Mouse (Mus musculus) heart, embryonic 16.5 days (tissue): ENCODE data around the gene Slc9a9. TPM values are rescaled to one million over a fixed set of nuclear protein-coding genes. Genes with fewer than 3 reads are reported as not detected.

ENCODE experiments used
- ATAC-seq: fragments of 200-750 bp; cut with Nextera tagmentation; replicated peaks from 2 replicates; pipeline ENCODE4 v1.8.0; 2017; ENCODE audit warnings: moderate number of reproducible peaks; ENCODE audit not compliant: insufficient read depth, low FRiP score; ENCODE audit errors: extremely low read depth
- H3K27ac ChIP-seq: fragments of 300-500 bp; sonication (generic); 2 replicates; pipeline ENCODE4 v1.5.1; 2014; ENCODE audit warnings: mild to moderate bottlenecking, low read length, control low read depth, moderate library complexity
- H3K27me3 ChIP-seq: fragments of 300-500 bp; sonication (generic); 2 replicates; pipeline ENCODE4 v1.6.1; 2014; ENCODE audit warnings: low read length, mixed read lengths; ENCODE audit not compliant: control insufficient read depth, insufficient read depth
- H3K36me3 ChIP-seq: fragments of 300-500 bp; sonication (generic); 2 replicates; pipeline ENCODE4 v1.6.1; 2014; ENCODE audit not compliant: control insufficient read depth, insufficient read depth
- H3K4me1 ChIP-seq: fragments of 300-500 bp; sonication (generic); 2 replicates; pipeline ENCODE4 v1.6.1; 2014; ENCODE audit warnings: low read length, mixed read lengths; ENCODE audit not compliant: control insufficient read depth, insufficient read depth
- H3K4me2 ChIP-seq: fragments of 300-500 bp; sonication (generic); 2 replicates; pipeline ENCODE4 v1.6.1; 2014; ENCODE audit warnings: low read depth, mild to moderate bottlenecking, control low read depth, low read length
- H3K4me3 ChIP-seq: fragments of 300-500 bp; sonication (generic); 2 replicates; pipeline ENCODE4 v1.5.1; 2014; ENCODE audit warnings: mild to moderate bottlenecking, control low read depth, low read length
- H3K9ac ChIP-seq: fragments of 300-500 bp; sonication (generic); 2 replicates; pipeline ENCODE4 v1.6.1; 2014; ENCODE audit warnings: low read length, control low read depth
- H3K9me3 ChIP-seq: fragments of 300-500 bp; sonication (generic); replicated peaks from 2 replicates; pipeline ENCODE4 v1.6.1; 2016; ENCODE audit warnings: low read length; ENCODE audit not compliant: control insufficient read depth
- WGBS: fragments of 180-500 bp; shearing (Covaris S2); extraction: QIAGEN DNeasy Blood & Tissue Kit; methylation state at CpG from one replicate; pipeline ENCODE4 v1.1.7; 2014; 5-methylcytosine and 5-hydroxymethylcytosine counted together
- polyA plus RNA-seq: library from polyadenylated mRNA; unstranded; fragments of >200 nt; fragmentation: Nextera tagmentation; extraction: Ambion mirVana; gene quantifications from 2 replicates; pipeline ENCODE4 v1.2.1, GENCODE M21; 2015

Slc9a9 gene
- polyA plus RNA-seq, 1 experiment from 2014 or later = 6.3 TPM

DNA sequence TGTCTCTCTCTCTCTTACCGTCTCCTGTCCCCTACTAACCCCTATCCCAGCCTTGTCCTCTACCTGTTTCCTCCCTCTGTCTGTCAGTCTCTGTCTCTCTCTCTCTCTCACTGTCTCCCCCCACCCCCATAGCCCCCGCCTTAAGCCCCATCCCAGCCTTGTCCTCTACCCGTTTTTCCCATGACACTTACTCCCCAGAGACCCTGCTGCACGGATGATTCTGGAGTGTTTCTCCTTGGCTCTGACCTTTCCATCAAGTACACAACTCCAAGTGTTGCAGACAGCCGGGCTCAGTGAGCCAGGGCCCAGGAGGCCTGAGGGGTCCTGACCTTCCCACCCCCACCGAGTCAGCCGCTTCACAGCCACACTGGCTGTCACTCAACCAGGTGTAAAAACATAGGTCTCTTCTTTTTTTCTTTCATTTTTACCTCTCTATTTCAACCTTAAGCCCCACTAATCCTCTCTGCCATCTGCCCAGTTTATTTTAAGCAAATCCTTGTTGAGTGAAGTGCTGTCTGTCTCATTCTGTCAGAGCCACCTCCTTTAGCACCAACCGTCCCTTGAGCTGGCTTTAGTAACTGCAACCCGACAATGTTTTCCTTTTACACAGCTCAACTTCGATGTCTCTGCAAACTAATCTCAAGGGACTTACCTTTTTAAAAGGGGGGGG, 32.4 kb downstream of the Slc9a9 start:
- peak overlapping the region; percentile 28; the same call in 1 of the 2 replicates for H3K4me2 ChIP-seq
- H3K9ac ChIP-seq = no peak overlapping the region
- H3K36me3 ChIP-seq = no peaks in the 10 kb centered on the region
- H3K4me1 ChIP-seq = peaks cover 13% of the 10 kb centered on the region
- H3K4me3 ChIP-seq = no peak overlapping the region
- peak overlapping the region; percentile 74 for H3K27ac ChIP-seq
- H3K9me3 ChIP-seq = no peaks in the 10 kb centered on the region
- 28% methylated on average over 10 of the region's 10 CpGs for WGBS
- ATAC-seq = peak; percentile 59; the same call in 1 of the 2 replicates
- H3K27me3 ChIP-seq = no peaks in the 10 kb centered on the region

DNA sequence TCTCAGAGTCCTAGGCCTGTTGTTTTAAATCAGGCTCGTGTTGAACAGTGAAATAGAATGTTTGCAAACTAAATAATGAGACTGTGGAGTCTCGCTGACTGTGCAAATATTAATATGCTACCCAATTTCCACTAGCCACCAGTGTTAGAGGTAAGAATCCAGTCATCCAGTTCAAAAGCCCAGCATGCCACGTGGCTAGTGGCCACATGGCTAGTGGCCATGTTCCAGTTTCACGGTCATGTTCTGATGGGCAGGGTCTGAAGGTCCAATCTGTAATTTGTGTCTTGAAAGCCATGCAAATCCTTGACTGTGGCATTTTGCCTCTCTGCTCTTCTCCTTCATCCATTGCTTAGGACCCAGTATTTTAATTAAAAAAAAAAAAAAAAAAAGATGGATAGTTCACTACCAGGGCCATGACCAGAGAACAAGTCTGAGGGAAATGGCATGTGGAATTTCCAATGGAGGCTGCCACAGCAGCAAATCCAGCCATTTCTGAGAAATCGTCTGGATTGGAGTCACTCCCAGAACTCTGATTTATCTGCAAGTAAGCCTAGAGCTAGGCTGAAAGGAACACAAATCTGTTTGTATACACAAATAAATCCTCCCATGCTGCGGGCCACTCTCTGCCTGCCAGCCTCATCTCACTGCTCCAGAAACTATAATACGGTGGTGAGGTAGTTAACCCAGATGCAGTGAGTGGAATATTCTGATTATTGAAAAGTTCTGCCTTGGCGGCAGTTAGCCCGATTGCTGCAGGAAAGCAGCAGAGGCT, 35.5 kb downstream of the Slc9a9 start:
- H3K9ac ChIP-seq = no peak overlapping the region
- no peak overlapping the region for H3K27ac ChIP-seq
- no peaks in the 10 kb centered on the region for H3K36me3 ChIP-seq
- H3K4me1 ChIP-seq = peaks cover 13% of the 10 kb centered on the region
- H3K4me3 ChIP-seq = no peak overlapping the region
- WGBS = 86% methylated on average over 9 of the region's 9 CpGs
- H3K4me2 ChIP-seq = no peak overlapping the region
- no peaks in the 10 kb centered on the region for H3K27me3 ChIP-seq
- ATAC-seq = no peak
- H3K9me3 ChIP-seq = no peaks in the 10 kb centered on the region

DNA sequence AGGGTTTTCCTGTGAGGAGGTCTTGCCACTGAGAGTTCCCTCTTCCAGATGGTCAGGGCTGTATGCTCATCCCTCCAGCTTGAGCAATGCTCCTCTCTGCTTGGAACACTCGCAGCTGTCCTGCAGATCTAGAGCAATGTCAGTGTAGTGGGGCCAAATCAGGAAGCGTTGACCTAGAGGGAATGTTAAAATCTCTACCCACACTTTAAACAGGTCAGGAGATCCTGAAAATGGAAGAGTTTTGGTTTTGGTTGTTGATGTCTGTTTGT, 36.0 kb downstream of the Slc9a9 start:
- Histone ChIP-seq H3K27ac (no peak overlapping the region), H3K4me2 (no peak overlapping the region), H3K36me3 (no peaks in the 10 kb centered on the region), H3K4me3 (no peak overlapping the region), H3K4me1 (peaks cover 13% of the 10 kb centered on the region), H3K27me3 (no peaks in the 10 kb centered on the region), H3K9me3 (no peaks in the 10 kb centered on the region), H3K9ac (no peak overlapping the region)
- 79% methylated on average over 2 of the region's 2 CpGs for WGBS
- no peak for ATAC-seq

GRCm38 (mm10) chr9:94712084-94712483, 42.4 kb downstream of the Slc9a9 start:
- 85% methylated on average over 5 of the region's 5 CpGs for WGBS
- Histone ChIP-seq H3K4me1 (no peaks in the 10 kb centered on the region; the same call in 1 of the 2 replicates), H3K4me3 (no peak overlapping the region), H3K27me3 (no peaks in the 10 kb centered on the region), H3K9me3 (no peaks in the 10 kb centered on the region), H3K4me2 (no peak overlapping the region), H3K9ac (no peak overlapping the region), H3K27ac (no peak overlapping the region), H3K36me3 (no peaks in the 10 kb centered on the region)
- ATAC-seq = no peak

DNA sequence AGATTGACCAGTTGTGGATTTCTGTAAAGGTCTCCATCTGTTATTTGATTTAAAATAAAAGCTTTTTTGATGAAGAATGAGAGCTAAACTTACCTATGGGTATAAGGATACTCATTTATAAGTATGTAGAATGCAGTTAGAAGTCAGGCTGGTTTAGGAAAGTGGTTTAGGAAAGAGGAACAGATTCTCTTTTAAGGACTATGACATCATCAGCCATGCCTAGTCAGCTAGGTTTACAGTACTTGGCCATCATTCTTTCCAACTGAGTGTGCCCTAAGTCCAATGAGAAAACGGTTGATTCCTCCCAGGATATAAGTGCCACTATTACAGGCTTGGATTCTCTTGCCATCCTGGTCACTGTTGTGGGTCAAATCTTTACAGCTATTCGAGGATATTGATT, 47.0 kb downstream of the Slc9a9 start:
- no peak overlapping the region for H3K4me2 ChIP-seq
- no peak for ATAC-seq
- H3K27me3 ChIP-seq = no peaks in the 10 kb centered on the region
- no peaks in the 10 kb centered on the region for H3K9me3 ChIP-seq
- H3K36me3 ChIP-seq = no peaks in the 10 kb centered on the region
- no peak overlapping the region for H3K9ac ChIP-seq
- H3K27ac ChIP-seq = no peak overlapping the region
- H3K4me1 ChIP-seq = no peaks in the 10 kb centered on the region; the same call in 1 of the 2 replicates
- no peak overlapping the region for H3K4me3 ChIP-seq
- WGBS = 75% methylated on average over 2 of the region's 2 CpGs

DNA sequence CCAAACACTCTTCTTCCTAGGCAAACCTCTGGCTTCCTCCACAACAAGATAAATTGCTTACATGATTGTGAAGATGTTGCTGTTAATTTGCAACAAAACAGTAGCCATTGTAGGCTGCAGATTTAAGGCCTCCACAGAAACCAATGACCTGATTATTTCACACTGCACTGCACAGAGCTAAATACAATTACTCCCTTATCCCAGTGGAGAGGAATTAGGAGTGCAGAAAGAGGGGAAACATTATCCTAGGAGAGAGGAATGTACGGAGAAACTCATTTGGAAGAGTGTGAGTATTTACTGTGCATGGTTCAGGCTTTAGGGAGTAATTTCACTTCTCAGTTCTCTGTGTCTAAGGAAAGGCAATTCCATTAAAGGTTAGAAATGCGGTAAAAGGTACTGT, 53.9 kb downstream of the Slc9a9 start:
- Histone ChIP-seq H3K4me2 (no peak overlapping the region), H3K9me3 (no peaks in the 10 kb centered on the region), H3K36me3 (no peaks in the 10 kb centered on the region), H3K27ac (no peak overlapping the region), H3K27me3 (no peaks in the 10 kb centered on the region), H3K4me1 (no peaks in the 10 kb centered on the region), H3K4me3 (no peak overlapping the region), H3K9ac (no peak overlapping the region)
- WGBS = 69% methylated on average over 2 of the region's 2 CpGs
- no peak for ATAC-seq

- ATAC-seq = no peak
- no peaks in the 10 kb centered on the region for H3K27me3 ChIP-seq
- H3K4me1 ChIP-seq = no peaks in the 10 kb centered on the region
- no peak overlapping the region for H3K4me2 ChIP-seq
- WGBS = 94% methylated on average over 5 of the region's 5 CpGs
- no peak overlapping the region for H3K27ac ChIP-seq
- H3K9me3 ChIP-seq = no peaks in the 10 kb centered on the region
- no peak overlapping the region for H3K4me3 ChIP-seq
- no peaks in the 10 kb centered on the region for H3K36me3 ChIP-seq
- H3K9ac ChIP-seq = no peak overlapping the region
Measured at GRCm38 (mm10) chr9:94725121-94725520, 55.4 kb downstream of the Slc9a9 start.

DNA sequence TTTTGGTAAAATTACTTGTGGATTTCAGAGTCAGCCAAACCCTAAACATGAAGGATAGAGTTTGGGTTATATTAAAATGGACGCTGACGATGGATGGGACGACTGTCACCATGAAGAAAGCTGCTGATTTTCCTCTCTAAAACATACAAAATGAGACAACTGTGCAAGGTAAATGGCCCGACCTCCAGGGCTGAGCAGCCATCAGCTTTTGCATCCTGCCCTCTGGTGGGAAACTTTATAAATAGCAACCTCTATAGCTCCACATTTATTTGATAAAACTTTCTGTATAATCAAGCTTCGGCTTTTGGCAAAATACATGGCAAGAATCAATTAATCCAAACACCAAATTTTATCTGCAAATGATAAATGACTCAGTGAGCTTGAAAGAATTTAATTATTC, 57.7 kb downstream of the Slc9a9 start:
- no peaks in the 10 kb centered on the region for H3K36me3 ChIP-seq
- H3K4me2 ChIP-seq = no peak overlapping the region
- no peaks in the 10 kb centered on the region for H3K27me3 ChIP-seq
- 28% methylated on average over 5 of the region's 5 CpGs for WGBS
- no peak overlapping the region for H3K27ac ChIP-seq
- no peaks in the 10 kb centered on the region for H3K4me1 ChIP-seq
- H3K9me3 ChIP-seq = no peaks in the 10 kb centered on the region
- ATAC-seq = no peak
- no peak overlapping the region for H3K9ac ChIP-seq
- H3K4me3 ChIP-seq = no peak overlapping the region

- Histone ChIP-seq H3K4me2 (no peak overlapping the region), H3K9ac (no peak overlapping the region), H3K4me1 (no peaks in the 10 kb centered on the region), H3K36me3 (no peaks in the 10 kb centered on the region), H3K4me3 (no peak overlapping the region), H3K9me3 (no peaks in the 10 kb centered on the region), H3K27ac (no peak overlapping the region), H3K27me3 (no peaks in the 10 kb centered on the region)
- WGBS = 86% methylated on average over 8 of the region's 8 CpGs
- no peak for ATAC-seq
Measured at GRCm38 (mm10) chr9:94730396-94730795, 60.7 kb downstream of the Slc9a9 start.
